Mouse (Mus musculus) heart, postnatal 0 days (tissue): ENCODE measurements at regions not wholly inside any gene's neighbourhood (a gene's known extent, or its start where the extent isn't known, plus 50 kb on each side); places are given as distances from the start of the nearest gene placed in this dataset.
A peak's percentile ranks its signal among the peaks of the same experiment; 100 is the strongest.

Experiments
- ATAC-seq: fragments of 200-750 bp; cut with Nextera tagmentation; 2 replicates; pipeline ENCODE4 v1.8.0; 2017; ENCODE audit warnings: low read depth, moderate number of reproducible peaks, moderate library complexity; ENCODE audit not compliant: insufficient read depth
- DNase-seq: peaks from one replicate; pipeline ENCODE4 v3.0.0-alpha.2; 2016; ENCODE audit warnings: low spot score
- H3K27ac ChIP-seq: fragments of 300-500 bp; sonication (generic); 2 replicates; pipeline ENCODE4 v1.5.1; 2014; ENCODE audit warnings: low read depth, mild to moderate bottlenecking
- H3K27me3 ChIP-seq: fragments of 300-500 bp; sonication (generic); 2 replicates; pipeline ENCODE4 v1.6.1; 2014; ENCODE audit warnings: low read length, mixed read lengths; ENCODE audit not compliant: control insufficient read depth, insufficient read depth
- H3K36me3 ChIP-seq: fragments of 300-500 bp; sonication (generic); replicated peaks from 2 replicates; pipeline ENCODE4 v1.6.1; 2014; ENCODE audit warnings: low read length, mixed read lengths; ENCODE audit not compliant: control insufficient read depth, insufficient read depth
- H3K4me1 ChIP-seq: fragments of 300-500 bp; sonication (generic); 2 replicates; pipeline ENCODE4 v1.6.1; 2014; ENCODE audit warnings: antibody characterized with exemption; ENCODE audit not compliant: control insufficient read depth, insufficient read depth
- H3K4me2 ChIP-seq: fragments of 300-500 bp; sonication (generic); 2 replicates; pipeline ENCODE4 v1.6.1; 2014; ENCODE audit warnings: low read depth, mild to moderate bottlenecking, low read length, moderate library complexity
- H3K4me3 ChIP-seq: fragments of 300-500 bp; sonication (generic); 2 replicates; pipeline ENCODE4 v1.5.1; 2014; ENCODE audit warnings: low read depth, low read length
- H3K9ac ChIP-seq: fragments of 300-500 bp; sonication (generic); replicated peaks from 2 replicates; pipeline ENCODE4 v1.6.1; 2014; ENCODE audit warnings: low read depth, low read length, mixed read lengths
- H3K9me3 ChIP-seq: fragments of 300-500 bp; sonication (generic); replicated peaks from 2 replicates; pipeline ENCODE4 v1.6.1; 2016; ENCODE audit warnings: low read length; ENCODE audit not compliant: control insufficient read depth
- CTCF ChIP-seq: IDR thresholded peaks from 2 replicates; pipeline ENCODE4 v1.5.1; 2016; ENCODE audit warnings: antibody characterized with exemption, control low read depth, low read depth
- EP300 ChIP-seq: IDR thresholded peaks from 2 replicates; pipeline ENCODE4 v1.6.1; 2016; ENCODE audit warnings: antibody characterized with exemption, low read depth
- WGBS: fragments of 180-500 bp; shearing (Covaris S2); extraction: QIAGEN DNeasy Blood & Tissue Kit; methylation state at CpG from one replicate; pipeline ENCODE4 v1.1.7; 2014; 5-methylcytosine and 5-hydroxymethylcytosine counted together

DNA sequence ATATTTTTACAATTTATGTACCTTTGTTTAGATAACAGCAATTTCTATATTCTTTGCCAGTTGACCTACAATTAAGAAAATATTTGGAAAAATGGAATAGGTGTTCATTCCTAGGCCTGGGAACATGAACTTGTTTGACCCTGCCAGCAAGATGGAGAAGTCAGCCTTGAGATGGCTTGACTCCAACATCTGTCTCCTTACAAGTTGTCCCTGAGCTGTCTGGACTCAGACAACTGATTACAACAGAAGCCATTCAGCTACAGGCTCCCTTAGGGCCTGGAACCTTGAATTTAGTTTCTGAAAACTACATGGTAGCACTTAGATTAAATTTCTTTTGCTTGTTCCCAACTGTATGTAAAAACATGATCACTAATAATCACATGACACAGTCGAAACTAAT lies 148.9 kb upstream of the Trim24 start:
- Histone ChIP-seq H3K4me3 (no peak overlapping the region), H3K9ac (no peak overlapping the region), H3K27me3 (no peaks in the 10 kb centered on the region), H3K9me3 (no peaks in the 10 kb centered on the region), H3K36me3 (no peaks in the 10 kb centered on the region), H3K27ac (no peak overlapping the region), H3K4me1 (no peaks in the 10 kb centered on the region), H3K4me2 (no peak overlapping the region)
- DNase-seq (no peak), ATAC-seq (no peak)
- TF ChIP-seq EP300 (no peak), CTCF (no peak)
- 49% methylated on average over 1 of the region's 1 CpGs for WGBS

- ATAC-seq (peak; percentile 81), DNase-seq (peak; percentile 81)
- Histone ChIP-seq H3K4me3 (no peak overlapping the region), H3K27me3 (no peaks in the 10 kb centered on the region), H3K4me2 (no peak overlapping the region), H3K9me3 (no peaks in the 10 kb centered on the region), H3K36me3 (no peaks in the 10 kb centered on the region), H3K4me1 (no peaks in the 10 kb centered on the region), H3K27ac (peak overlapping the region; percentile 75), H3K9ac (no peak overlapping the region)
- TF ChIP-seq EP300 (peak; percentile 97), CTCF (no peak)
- 18% methylated on average over 4 of the region's 4 CpGs for WGBS
Measured at GRCm38 (mm10) chr6:37723337-37723736, 147.3 kb upstream of the Trim24 start.

DNA sequence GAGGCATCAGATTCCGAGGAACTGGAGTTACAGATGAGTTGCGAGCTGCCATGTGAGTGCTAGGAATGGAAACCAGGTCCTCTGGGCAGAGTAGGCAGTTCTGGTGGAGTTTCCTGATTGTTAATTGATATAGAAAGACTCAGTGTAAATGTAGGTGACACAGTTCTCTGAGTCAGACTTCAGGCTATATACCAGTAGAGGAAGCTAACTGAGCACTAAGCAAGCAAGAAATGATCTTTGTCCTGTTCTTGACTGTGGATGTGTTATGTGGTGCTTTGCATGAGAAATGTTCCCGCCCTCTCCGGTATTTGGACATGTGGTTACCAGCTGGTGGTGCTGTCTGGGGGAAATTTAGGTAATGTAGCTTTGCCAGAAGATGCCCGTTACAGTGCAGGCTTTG lies 146.4 kb upstream of the Trim24 start:
- no peak for DNase-seq
- Histone ChIP-seq H3K4me2 (no peak overlapping the region), H3K27ac (peak overlapping the region; percentile 75), H3K4me3 (no peak overlapping the region), H3K9me3 (no peaks in the 10 kb centered on the region), H3K27me3 (no peaks in the 10 kb centered on the region), H3K4me1 (no peaks in the 10 kb centered on the region), H3K9ac (no peak overlapping the region), H3K36me3 (no peaks in the 10 kb centered on the region)
- 90% methylated on average over 5 of the region's 5 CpGs for WGBS
- TF ChIP-seq CTCF = no peak
- no peak for TF ChIP-seq EP300
- no peak for ATAC-seq

DNA sequence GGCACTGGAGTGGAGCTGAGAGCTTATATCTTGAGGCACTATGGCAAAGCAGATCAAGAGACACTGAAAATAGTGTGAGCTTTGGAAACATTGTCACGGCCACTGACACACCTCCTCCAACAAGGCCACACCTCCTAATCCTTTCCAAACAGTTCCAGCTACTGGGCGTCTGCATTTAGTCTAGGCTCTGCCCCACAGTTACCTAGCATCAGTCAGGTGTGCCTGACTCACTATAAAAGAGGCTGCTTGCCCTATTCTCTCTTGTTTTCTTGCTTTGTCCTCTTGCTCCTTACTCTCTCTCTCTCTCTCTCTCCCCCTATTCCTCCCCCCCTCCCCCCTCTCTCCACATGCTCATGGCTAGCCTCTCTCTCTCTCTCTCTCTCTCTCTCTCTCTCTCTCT lies 142.0 kb upstream of the Trim24 start:
- no peak for TF ChIP-seq CTCF
- no peak for TF ChIP-seq EP300
- Histone ChIP-seq H3K4me1 (0 out of 2 replicates have a peak, but pooled peaks cover 6% of the 10 kb centered on the region), H3K27ac (no peak overlapping the region), H3K9me3 (no peaks in the 10 kb centered on the region), H3K4me3 (no peak overlapping the region), H3K4me2 (no peak overlapping the region), H3K9ac (no peak overlapping the region), H3K27me3 (no peaks in the 10 kb centered on the region), H3K36me3 (no peaks in the 10 kb centered on the region)
- no peak for ATAC-seq
- DNase-seq = no peak
- 75% methylated on average over 2 of the region's 2 CpGs for WGBS

DNA sequence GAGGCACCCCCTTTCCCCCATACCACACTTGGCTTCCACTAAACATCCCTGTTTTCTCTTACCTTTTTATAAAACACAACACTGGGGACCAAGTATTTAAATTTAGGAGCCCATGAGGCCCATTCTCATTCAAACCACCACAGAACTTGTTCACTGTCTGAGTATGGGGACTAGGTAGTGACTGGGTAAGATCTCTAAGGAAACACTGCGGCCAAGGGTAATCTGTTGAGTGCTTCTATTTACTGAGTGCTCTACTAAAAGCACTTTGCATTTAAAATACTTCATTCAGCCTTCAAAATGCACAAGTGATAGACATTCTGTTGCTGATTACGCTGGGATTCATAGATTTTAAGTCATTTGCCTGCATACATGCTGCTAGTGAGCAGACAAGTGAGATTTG lies 141.4 kb upstream of the Trim24 start:
- TF ChIP-seq EP300 (no peak), CTCF (no peak)
- 0 out of 2 replicates have a peak, but pooled peaks cover 6% of the 10 kb centered on the region for H3K4me1 ChIP-seq
- no peak overlapping the region for H3K9ac ChIP-seq
- 97% methylated on average over 2 of the region's 2 CpGs for WGBS
- H3K27ac ChIP-seq = no peak overlapping the region
- ATAC-seq = no peak
- no peak for DNase-seq
- no peaks in the 10 kb centered on the region for H3K9me3 ChIP-seq
- H3K4me3 ChIP-seq = no peak overlapping the region
- no peaks in the 10 kb centered on the region for H3K27me3 ChIP-seq
- no peaks in the 10 kb centered on the region for H3K36me3 ChIP-seq
- no peak overlapping the region for H3K4me2 ChIP-seq

GRCm38 (mm10) chr6:37730500-37731239 lies 139.9 kb upstream of the Trim24 start:
- H3K4me2 ChIP-seq = no peak overlapping the region
- no peak overlapping the region for H3K4me3 ChIP-seq
- no peaks in the 10 kb centered on the region for H3K9me3 ChIP-seq
- H3K36me3 ChIP-seq = no peaks in the 10 kb centered on the region
- ATAC-seq = no peak
- WGBS = 57% methylated on average over 8 of the region's 8 CpGs
- H3K27ac ChIP-seq = peak overlapping the region; percentile 48
- TF ChIP-seq EP300 (no peak), CTCF (no peak)
- H3K4me1 ChIP-seq = 0 out of 2 replicates have a peak, but pooled peaks cover 6% of the 10 kb centered on the region
- H3K27me3 ChIP-seq = no peaks in the 10 kb centered on the region
- H3K9ac ChIP-seq = no peak overlapping the region
- no peak for DNase-seq
